ENCODE assay signal across 18 mouse cellular contexts in genomic region chr11:94926431-94926830, GRCm38 (mm10). TPM values are rescaled to one million over a fixed set of nuclear protein-coding genes. Genes with fewer than 3 reads are reported as not detected.
DNase-seq lines count a peak whose midpoint lies in the region; ATAC-seq and TF ChIP-seq lines count a peak whose summit lies in the region.
"Had no signal": no experiment of that assay in that cellular context is flagged by ENCODE, and none has a peak within 500 bp of the region (broad histone marks: within the 10 kb centered on the region; RNA-seq: fewer than 3 reads in every experiment).

No protein-coding gene starts in this region.

- peak; percentile 93 for DNase-seq in heart, adult 11 months
- DNase-seq in heart, postnatal 36 days, result no peak
- peak; percentile 49 for DNase-seq in lung, embryonic 14.5 days
- DNase-seq in lung, adult 2 months, result no peak
- DNase-seq in layer of hippocampus, postnatal 25 days (ENCODE audit: extremely low spot score in 1 of 2, low spot score in 1 of 2), result no peak
- DNase-seq: cerebellum, adult 18-20 months; kidney, postnatal 10 days had no signal

- no peaks in the 10 kb centered on the region for H3K27me3 ChIP-seq in lung, embryonic 14.5 days (ENCODE audit: insufficient read depth, low read length)
- H3K27me3 ChIP-seq in intestine, embryonic 15.5 days (replicated peaks), result no peaks in the 10 kb centered on the region
- no peaks in the 10 kb centered on the region; the same call in 1 of the 2 replicates for H3K27me3 ChIP-seq in stomach, embryonic 16.5 days (ENCODE audit: control insufficient read depth, insufficient read depth, low read length)
- peaks cover 16% of the 10 kb centered on the region for H3K27me3 ChIP-seq in hindbrain, embryonic 13.5 days
- H3K27me3 ChIP-seq: limb, embryonic 15.5 days had no signal

- H3K36me3 ChIP-seq in lung, embryonic 14.5 days (ENCODE audit: insufficient read depth), result no peaks in the 10 kb centered on the region
- H3K36me3 ChIP-seq in intestine, embryonic 15.5 days, result no peaks in the 10 kb centered on the region
- no peaks in the 10 kb centered on the region for H3K36me3 ChIP-seq in stomach, embryonic 16.5 days (ENCODE audit: control insufficient read depth, insufficient read depth, low read length)
- no peaks in the 10 kb centered on the region for H3K36me3 ChIP-seq in hindbrain, embryonic 13.5 days
- H3K36me3 ChIP-seq: limb, embryonic 15.5 days; neural tube, embryonic 15.5 days had no signal

- no peak for ATAC-seq in lung, embryonic 14.5 days (ENCODE audit: insufficient read depth)
- ATAC-seq in intestine, embryonic 15.5 days, result no peak
- no peak for ATAC-seq in stomach, embryonic 16.5 days (ENCODE audit: insufficient read depth, low FRiP score)
- ATAC-seq in hindbrain, embryonic 13.5 days (ENCODE audit: low FRiP score), result no peak

- no peak for TF ChIP-seq POLR2A in lung, adult 2 months (IDR thresholded peaks at IDR 0.05; ENCODE audit: borderline replicate concordance, extremely low read depth, low read depth, low read length)

- peaks cover 30% of the 10 kb centered on the region for H3K4me1 ChIP-seq in lung, embryonic 14.5 days (ENCODE audit: insufficient read depth)
- peaks cover 3% of the 10 kb centered on the region; the same call in 1 of the 2 replicates for H3K4me1 ChIP-seq in lung, adult 2 months (ENCODE audit: control insufficient read depth, insufficient read depth, low read length)
- H3K4me1 ChIP-seq in intestine, embryonic 15.5 days (replicated peaks), result peaks cover 34% of the 10 kb centered on the region
- peaks cover 30% of the 10 kb centered on the region for H3K4me1 ChIP-seq in stomach, embryonic 16.5 days (ENCODE audit: control insufficient read depth, insufficient read depth, low read length)
- peaks cover 15% of the 10 kb centered on the region for H3K4me1 ChIP-seq in hindbrain, embryonic 13.5 days (replicated peaks)

- H3K4me2 ChIP-seq in lung, embryonic 14.5 days, result no peak overlapping the region
- H3K4me2 ChIP-seq in intestine, embryonic 15.5 days (replicated peaks), result no peak overlapping the region
- H3K4me2 ChIP-seq in stomach, embryonic 16.5 days (ENCODE audit: low read depth, low read length), result no peak overlapping the region
- no peak overlapping the region for H3K4me2 ChIP-seq in hindbrain, embryonic 13.5 days
- H3K4me2 ChIP-seq: limb, embryonic 15.5 days; neural tube, embryonic 15.5 days had no signal

- no peak overlapping the region; the same call in 1 of the 2 replicates for H3K9ac ChIP-seq in lung, embryonic 14.5 days
- no peak overlapping the region for H3K9ac ChIP-seq in intestine, embryonic 15.5 days
- H3K9ac ChIP-seq in stomach, embryonic 16.5 days (ENCODE audit: low read length), result peak overlapping the region; percentile 2; the same call in 1 of the 2 replicates
- H3K9ac ChIP-seq in hindbrain, embryonic 13.5 days, result no peak overlapping the region
- H3K9ac ChIP-seq: limb, embryonic 15.5 days; neural tube, embryonic 15.5 days had no signal

- H3K9me3 ChIP-seq in lung, embryonic 14.5 days (ENCODE audit: low read depth, low read length), result no peaks in the 10 kb centered on the region
- H3K9me3 ChIP-seq in intestine, embryonic 15.5 days, result no peaks in the 10 kb centered on the region
- no peaks in the 10 kb centered on the region for H3K9me3 ChIP-seq in stomach, embryonic 16.5 days (replicated peaks; ENCODE audit: control insufficient read depth, low read length)
- H3K9me3 ChIP-seq in hindbrain, embryonic 13.5 days, result no peaks in the 10 kb centered on the region
- H3K9me3 ChIP-seq: limb, embryonic 15.5 days; neural tube, embryonic 15.5 days had no signal

- H3K27ac ChIP-seq in lung, embryonic 14.5 days (ENCODE audit: low read depth), result peak overlapping the region; percentile 43; the same call in 1 of the 2 replicates
- peak overlapping the region; percentile 54; the same call in 1 of the 2 replicates for H3K27ac ChIP-seq in intestine, embryonic 15.5 days
- peak overlapping the region; percentile 97 for H3K27ac ChIP-seq in stomach, embryonic 16.5 days (ENCODE audit: low read length)
- no peak overlapping the region for H3K27ac ChIP-seq in hindbrain, embryonic 13.5 days
- H3K27ac ChIP-seq: neural tube, embryonic 15.5 days had no signal

- H3K4me3 ChIP-seq in lung, embryonic 14.5 days (ENCODE audit: low read depth, low read length), result no peak overlapping the region
- H3K4me3 ChIP-seq in lung, adult 2 months (replicated peaks; ENCODE audit: extremely low read depth, low read depth, low read length), result no peak overlapping the region
- no peak overlapping the region for H3K4me3 ChIP-seq in intestine, embryonic 15.5 days (replicated peaks)
- no peak overlapping the region for H3K4me3 ChIP-seq in stomach, embryonic 16.5 days (replicated peaks; ENCODE audit: low read length)
- H3K4me3 ChIP-seq in hindbrain, embryonic 13.5 days, result no peak overlapping the region
- H3K4me3 ChIP-seq: limb, embryonic 15.5 days; neural tube, embryonic 15.5 days had no signal

- intact Hi-C loops in heart, postnatal 36 days (cut with DNase I), result no loop called here

- 39% methylated on average over 11 of the region's 11 CpGs for WGBS in lung, embryonic 14.5 days
- WGBS in lung, adult 2 months, result 50% methylated on average over 11 of the region's 11 CpGs
- WGBS in intestine, embryonic 15.5 days, result 41% methylated on average over 11 of the region's 11 CpGs
- 36% methylated on average over 11 of the region's 11 CpGs for WGBS in stomach, embryonic 16.5 days
- 70% methylated on average over 11 of the region's 11 CpGs for WGBS in hindbrain, embryonic 13.5 days

- no peak for TF ChIP-seq CTCF in lung, embryonic 14.5 days (IDR thresholded peaks at IDR 0.05; ENCODE audit: low read depth)
- TF ChIP-seq CTCF in lung, adult 2 months (IDR thresholded peaks at IDR 0.05; ENCODE audit: insufficient read depth, low read length), result no peak

RNA-seq across cellular contexts. Expression of gene Col1a1, which starts 9.6 kb away (rescaled TPM):
- total RNA-seq in heart, postnatal 36 days (2021), result 100 to 1,000 TPM; 144 to 156 TPM
- polyA plus RNA-seq in lung, embryonic 14.5 days (2014; fragmentation: Nextera tagmentation; extraction: Ambion mirVana), result 1,035 and 1,062 TPM in 2 replicates
- 108 and 115 TPM in 2 replicates for polyA plus RNA-seq in lung, adult 2 months (2012; rRNA removed)
- 984 and 1,087 TPM in 2 replicates for polyA plus RNA-seq in intestine, embryonic 15.5 days (2015; fragmentation: Nextera tagmentation; extraction: Ambion mirVana)
- polyA plus RNA-seq in stomach, embryonic 16.5 days (2015; fragmentation: Nextera tagmentation; extraction: Ambion mirVana), result 2,066 and 2,076 TPM in 2 replicates
- 128 and 217 TPM in 2 replicates for polyA plus RNA-seq in hindbrain, embryonic 13.5 days (2015; fragmentation: Nextera tagmentation; extraction: Ambion mirVana)
- 10 to 100 TPM; 18.5 to 19.2 TPM for total RNA-seq in layer of hippocampus, postnatal 25 days (2021)
- total RNA-seq: megakaryocyte progenitor cell, adult 5-6 weeks had no signal

RNA-seq across cellular contexts. Expression of gene Hils1, which starts 41.0 kb away (rescaled TPM):
- total RNA-seq in heart, postnatal 36 days (2021), result not detected
- not detected in 2 replicates for polyA plus RNA-seq in lung, embryonic 14.5 days (2014; fragmentation: Nextera tagmentation; extraction: Ambion mirVana)
- polyA plus RNA-seq in lung, adult 2 months (2012; rRNA removed), result not detected in 2 replicates
- polyA plus RNA-seq in intestine, embryonic 15.5 days (2015; fragmentation: Nextera tagmentation; extraction: Ambion mirVana), result not detected in 2 replicates
- polyA plus RNA-seq in stomach, embryonic 16.5 days (2015; fragmentation: Nextera tagmentation; extraction: Ambion mirVana), result not detected in 2 replicates
- not detected in 2 replicates for polyA plus RNA-seq in hindbrain, embryonic 13.5 days (2015; fragmentation: Nextera tagmentation; extraction: Ambion mirVana)
- total RNA-seq in layer of hippocampus, postnatal 25 days (2021), result not detected
- total RNA-seq: megakaryocyte progenitor cell, adult 5-6 weeks; MEL; midbrain, postnatal 0 days had no signal
- polyA plus RNA-seq: C2C12; frontal cortex, adult 2 months; heart, postnatal 0 days; limb, embryonic 15.5 days; midbrain, postnatal 0 days; neural tube, embryonic 15.5 days had no signal

RNA-seq across cellular contexts. Expression of gene Sgca, which starts 49.7 kb away (rescaled TPM):
- 100 to 1,000 TPM; 185 to 189 TPM for total RNA-seq in heart, postnatal 36 days (2021)
- polyA plus RNA-seq in lung, embryonic 14.5 days (2014; fragmentation: Nextera tagmentation; extraction: Ambion mirVana), result 0.35 TPM in 1 of 2 replicates, not detected in the other
- polyA plus RNA-seq in lung, adult 2 months (2012; rRNA removed), result 19.9 and 54.4 TPM in 2 replicates
- 0.19 TPM in 1 of 2 replicates, not detected in the other for polyA plus RNA-seq in intestine, embryonic 15.5 days (2015; fragmentation: Nextera tagmentation; extraction: Ambion mirVana)
- 0.41 and 3.2 TPM in 2 replicates for polyA plus RNA-seq in stomach, embryonic 16.5 days (2015; fragmentation: Nextera tagmentation; extraction: Ambion mirVana)
- polyA plus RNA-seq in hindbrain, embryonic 13.5 days (2015; fragmentation: Nextera tagmentation; extraction: Ambion mirVana), result 0.23 and 0.52 TPM in 2 replicates
- under 1 TPM; 0.44 to 0.45 TPM for total RNA-seq in layer of hippocampus, postnatal 25 days (2021)
- total RNA-seq: megakaryocyte progenitor cell, adult 5-6 weeks; MEL; midbrain, postnatal 0 days had no signal

Comparison
In these comparisons a context has a peak if more than half of its experiments do, and no peak if none do; other contexts are left out.
1. DNase-seq: peak in heart, adult 11 months (single experiment) and lung, embryonic 14.5 days (single experiment); none in heart, postnatal 36 days (0 of 2), lung, adult 2 months (single experiment) and layer of hippocampus, postnatal 25 days (0 of 2).